Mouse (Mus musculus): ENCODE measurements around the gene Nsg2.
A peak's percentile ranks its signal among the peaks of the same experiment; 100 is the strongest.

The Nsg2 gene

DNA sequence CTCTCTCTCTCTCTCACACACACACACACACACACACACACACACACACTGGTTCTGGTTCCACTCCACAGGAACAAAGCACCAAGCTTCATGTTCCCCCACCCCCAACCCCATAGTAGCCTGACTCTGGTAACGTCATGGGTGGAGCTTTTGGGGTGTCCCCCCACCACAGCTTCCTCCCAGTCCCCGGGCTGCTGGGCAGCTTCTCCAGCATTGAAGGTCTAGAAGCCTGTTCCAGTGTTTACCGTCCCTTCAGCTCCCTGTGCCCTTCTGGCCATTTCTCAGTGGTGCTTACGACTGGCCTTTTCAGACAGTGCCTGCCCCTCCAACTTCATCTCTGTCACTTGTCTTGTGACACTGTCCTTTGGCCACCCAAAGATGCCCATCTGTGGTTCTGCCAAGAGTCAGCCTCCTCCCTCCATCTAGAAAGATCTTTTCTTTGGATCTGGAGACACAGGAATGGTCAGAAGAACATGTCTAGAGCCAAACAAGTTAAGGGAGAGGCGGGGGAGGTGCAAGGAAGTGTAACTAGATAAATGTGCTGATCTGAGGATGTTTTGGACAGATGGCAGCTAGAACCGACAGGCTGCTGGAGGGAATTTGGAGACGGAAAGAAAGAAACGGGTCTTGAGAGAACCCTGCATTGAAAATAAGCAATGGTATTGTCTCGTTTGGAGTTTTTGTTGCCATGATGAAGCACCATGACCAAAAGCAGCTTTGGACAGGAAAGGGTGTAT, 11.8 kb downstream of the Nsg2 start:
- DNase-seq (ENCODE audit: extremely low spot score) = no peak

DNA sequence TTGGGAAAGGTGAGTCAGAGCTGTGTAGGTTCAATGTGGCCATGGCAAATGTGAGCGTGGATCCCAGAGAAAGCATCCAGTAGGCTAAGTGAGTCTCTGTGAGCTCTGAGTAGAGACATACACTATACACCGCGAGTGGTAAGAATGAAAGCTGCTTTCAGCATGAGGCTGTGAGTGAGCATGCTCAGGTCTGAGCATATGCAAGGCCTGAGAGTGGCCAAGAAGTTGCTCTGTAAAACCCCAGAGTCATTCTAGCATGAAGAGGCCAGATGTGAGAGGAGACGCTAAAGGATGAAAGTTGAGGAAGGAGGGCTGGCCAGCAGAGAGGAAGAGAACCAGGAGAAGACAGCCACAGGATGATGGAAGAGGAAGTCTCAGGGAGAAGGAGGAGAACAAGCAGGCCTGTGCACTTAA, 12.8 kb downstream of the Nsg2 start:
- no peak for DNase-seq (ENCODE audit: extremely low spot score)

DNA sequence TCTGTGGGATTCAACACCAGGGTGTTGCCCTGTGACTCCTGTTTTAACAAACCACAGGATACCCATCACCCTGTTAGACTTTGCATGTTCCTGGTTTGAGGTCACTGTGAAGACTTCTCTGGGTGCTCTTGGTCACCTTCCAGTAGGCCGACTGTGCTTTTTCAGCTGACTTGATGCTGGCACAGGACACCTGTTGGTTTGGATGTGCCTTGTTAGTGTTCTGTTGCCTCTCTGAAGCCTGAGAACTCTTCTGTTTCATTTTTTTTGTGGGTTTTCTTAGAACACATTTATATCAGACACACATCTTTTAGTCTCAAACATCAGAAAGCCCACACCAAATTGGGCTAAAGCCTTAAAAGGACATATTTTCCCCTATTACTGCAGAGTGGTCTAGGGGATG, 13.3 kb downstream of the Nsg2 start:
- DNase-seq (ENCODE audit: extremely low spot score) = no peak

DNA sequence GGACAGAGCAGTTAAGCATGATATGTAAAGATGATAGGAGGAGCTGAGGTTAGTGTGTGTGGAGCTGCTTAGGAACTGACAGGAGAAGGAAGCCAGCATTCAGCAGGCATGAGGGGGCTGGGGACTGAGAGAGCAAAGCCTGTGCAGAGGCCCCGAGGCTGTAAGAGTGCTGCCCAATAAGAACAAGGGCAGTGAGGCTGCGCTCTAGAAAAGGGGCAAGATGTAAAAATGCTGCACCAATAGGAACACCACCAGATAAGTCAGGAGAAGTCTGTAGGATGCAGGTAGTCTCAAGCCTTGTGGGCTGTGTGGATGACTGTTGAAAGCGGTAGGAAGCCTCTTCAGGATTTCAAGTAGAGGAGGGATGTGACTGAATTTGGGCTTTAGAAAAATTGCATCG, 17.9 kb downstream of the Nsg2 start:
- no peak for DNase-seq (ENCODE audit: extremely low spot score)

DNA sequence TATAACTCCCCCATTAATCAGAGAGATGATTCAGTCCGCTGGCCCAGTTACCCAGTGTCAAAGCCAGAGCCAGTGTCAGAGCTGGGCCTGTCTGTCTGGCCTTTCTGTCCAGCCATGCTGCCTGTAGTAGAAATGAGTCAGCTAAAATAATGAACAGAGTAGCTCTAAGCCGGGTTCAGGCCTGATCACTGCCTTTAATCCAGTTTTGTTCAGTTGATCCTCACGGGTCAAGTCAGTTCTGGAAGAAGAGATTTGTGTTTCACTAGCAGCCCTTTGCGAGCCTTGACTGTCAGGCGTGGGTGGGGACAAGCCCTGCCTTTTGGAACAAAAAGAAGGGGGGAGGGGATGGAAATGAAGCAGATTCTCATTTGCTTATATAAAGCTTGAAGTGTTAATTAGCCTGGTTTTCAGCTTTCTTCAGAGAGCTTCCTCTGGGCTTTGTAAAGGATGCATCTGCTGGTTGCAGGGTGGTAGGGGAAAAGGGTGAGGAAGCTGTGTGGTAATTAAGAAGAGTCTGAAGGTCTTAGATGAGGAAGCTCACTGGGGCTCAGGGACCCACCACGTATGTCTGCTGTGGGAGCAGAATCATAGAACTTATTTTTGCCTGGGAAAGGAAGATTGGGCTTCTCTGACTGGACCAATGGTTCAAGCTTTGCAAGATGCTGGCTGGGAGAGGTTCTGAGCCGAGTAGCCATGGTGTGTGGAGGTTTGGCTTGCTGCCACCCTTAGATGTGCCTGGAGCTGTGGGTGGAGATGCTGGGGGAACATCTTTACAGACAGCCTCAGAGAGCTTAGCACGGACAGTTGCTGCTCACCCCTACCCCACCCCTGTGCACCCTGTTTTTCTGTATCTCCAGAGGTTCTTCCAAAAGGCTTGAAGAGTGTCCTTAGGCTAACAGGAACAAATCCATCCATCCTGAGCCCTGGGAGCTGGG, 20.0 kb downstream of the Nsg2 start:
- DNase-seq (ENCODE audit: extremely low spot score) = peak; percentile 13

DNA sequence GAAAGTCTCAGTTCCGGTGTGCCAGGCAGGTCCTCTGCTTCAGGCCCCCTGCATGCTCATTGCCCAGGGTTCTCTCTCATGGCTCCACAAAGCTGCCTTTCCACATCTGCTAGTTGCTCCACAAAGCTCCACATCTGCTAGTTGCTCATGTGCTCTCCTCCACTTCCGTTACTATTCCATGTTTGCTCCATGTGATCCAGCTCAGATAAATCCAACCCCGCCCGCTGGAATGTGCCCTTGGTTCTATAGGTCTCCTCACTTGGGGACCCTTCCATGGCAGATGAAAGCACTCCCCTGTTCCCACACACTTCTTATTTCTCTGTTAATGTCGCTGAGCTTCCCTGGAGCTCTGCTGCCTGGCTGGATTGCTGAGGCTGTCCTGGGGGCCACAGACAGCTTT, 26.4 kb downstream of the Nsg2 start:
- DNase-seq (ENCODE audit: extremely low spot score) = no peak

DNA sequence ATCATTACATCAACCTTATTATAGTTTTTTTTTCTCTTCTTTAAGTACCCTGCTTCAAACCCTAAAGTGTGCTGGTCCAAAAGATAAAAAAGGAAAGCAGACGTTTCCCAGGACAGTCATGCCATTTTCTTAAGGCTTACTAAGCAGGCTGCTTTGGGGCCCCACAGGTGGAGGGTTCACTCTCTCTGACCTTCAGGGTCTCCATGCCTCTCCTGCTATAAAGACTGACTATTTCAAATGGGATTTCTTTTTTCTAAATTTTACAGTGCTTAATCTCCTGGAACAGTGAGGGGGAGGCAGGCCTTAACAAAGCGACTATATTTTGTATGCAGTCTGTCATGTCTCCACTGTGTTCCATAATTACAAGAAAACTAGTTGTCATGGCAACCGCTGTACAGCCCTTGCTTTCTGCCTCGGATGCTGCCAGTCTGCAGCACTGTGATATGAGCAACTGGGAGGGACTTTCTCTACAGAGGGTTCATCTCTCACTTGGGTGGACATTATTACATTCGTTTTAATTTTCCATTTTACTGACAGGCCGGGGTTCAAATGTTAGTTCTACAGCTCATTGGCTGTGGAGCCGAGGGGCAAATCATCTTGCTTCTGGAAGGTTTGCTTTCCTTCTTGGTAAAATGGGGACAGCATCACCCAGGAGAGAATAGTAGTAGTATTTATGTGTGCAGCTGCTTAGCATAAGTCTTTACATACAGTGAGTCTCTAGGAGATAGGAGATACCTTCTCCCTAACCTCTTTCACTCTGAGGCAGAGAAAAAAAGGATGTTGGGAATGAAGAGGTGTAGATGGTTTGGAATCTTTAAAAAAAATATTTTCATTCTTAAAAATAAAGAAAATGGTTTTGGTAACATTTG, 27.4 kb downstream of the Nsg2 start:
- no peak for DNase-seq (ENCODE audit: extremely low spot score)

DNA sequence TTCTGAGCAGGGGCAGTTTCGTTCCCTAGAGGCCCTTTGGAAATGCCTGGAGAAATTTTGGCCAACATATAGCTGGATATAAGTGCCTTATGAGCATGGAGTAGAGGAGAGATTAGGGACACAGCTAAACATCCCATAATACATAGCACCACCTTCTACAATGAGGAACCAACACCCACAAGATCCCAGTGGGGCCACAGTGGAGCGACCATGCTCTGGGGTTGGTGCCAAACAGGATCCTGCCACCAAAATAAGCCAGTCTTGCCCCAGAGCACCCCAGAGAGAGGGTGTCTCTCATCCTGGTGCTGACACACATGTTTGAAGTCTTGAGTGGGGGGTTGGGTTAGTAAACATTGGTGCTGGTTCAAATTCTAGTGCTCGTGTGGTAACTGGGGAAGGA, 28.3 kb downstream of the Nsg2 start:
- DNase-seq (ENCODE audit: extremely low spot score) = no peak

DNA sequence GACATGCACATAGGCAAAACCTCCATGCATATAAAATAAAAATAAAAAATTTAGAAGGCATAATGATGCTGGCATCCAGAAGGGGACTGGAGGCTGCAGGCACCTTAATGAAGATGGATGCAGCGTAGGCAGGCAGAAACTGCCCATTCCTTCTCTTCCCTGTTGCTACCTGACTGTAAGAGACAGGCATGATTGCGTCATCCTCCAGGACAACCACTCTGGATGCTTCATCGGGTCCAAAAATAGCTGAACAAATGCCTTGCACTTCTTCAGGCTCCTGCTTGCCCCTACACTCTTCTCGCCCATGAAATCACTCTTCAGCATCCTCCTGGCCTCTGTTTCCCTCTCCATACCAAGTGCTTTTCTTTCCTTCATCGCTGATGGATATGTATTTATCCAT, 29.1 kb downstream of the Nsg2 start:
- no peak for DNase-seq (ENCODE audit: extremely low spot score)

DNA sequence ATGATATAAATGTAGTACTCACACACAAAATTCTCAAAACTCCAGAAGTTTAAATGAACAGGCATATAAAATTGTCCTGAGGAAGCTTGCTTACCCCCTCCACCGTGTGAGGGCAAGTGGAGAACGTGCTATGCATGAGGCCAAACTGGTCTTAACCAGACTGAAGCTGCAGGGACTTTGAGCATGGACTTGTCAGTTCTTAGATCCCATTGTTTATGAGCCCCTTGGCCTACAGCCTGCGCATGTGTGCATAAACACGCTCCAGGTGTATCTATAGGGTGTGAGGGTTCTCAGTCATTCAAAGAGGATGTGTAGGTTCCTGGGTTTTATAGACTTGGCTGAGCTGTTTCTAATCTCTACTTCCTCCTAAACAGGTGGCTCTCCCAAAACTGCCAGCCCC, 31.1 kb downstream of the Nsg2 start:
- DNase-seq (ENCODE audit: extremely low spot score) = no peak

DNA sequence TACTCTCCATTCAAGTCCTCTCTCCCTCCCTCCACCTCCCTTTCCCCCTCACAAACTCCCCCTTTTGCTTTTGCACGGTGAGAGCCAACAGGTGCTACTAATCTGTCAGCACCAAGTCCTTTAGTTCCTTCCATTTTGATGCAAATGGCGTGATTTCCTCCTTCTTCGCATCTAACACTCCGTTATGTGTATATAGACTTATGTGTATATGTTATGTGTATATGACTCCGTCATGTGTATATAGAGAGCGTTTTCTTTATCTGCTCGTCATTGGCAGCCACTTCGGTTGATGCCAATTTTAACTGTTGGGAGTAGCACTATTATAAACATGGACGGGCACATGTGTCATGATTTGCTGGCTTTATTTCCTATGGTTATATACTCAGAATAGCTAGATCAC, 31.8 kb downstream of the Nsg2 start:
- DNase-seq (ENCODE audit: extremely low spot score) = no peak

DNA sequence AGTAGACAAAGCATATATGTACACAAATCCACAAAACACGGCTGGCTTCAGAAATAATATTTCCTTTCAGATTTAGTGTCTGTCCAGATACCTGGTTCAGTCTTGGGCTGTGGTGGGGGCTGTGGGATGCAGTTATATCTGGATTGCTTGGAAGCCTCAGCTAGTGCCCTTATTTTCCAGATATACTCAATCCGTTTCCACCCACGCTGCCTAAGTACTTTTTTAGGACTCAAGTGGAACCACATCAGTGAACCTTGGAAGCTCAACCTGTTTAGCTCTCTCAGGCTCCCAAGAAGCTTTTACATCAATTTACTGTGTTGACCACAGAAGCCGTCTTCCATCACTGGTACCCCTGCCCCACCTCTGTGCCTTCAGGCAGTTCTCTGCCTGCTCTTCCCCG, 35.6 kb downstream of the Nsg2 start:
- no peak for DNase-seq (ENCODE audit: extremely low spot score)

DNA sequence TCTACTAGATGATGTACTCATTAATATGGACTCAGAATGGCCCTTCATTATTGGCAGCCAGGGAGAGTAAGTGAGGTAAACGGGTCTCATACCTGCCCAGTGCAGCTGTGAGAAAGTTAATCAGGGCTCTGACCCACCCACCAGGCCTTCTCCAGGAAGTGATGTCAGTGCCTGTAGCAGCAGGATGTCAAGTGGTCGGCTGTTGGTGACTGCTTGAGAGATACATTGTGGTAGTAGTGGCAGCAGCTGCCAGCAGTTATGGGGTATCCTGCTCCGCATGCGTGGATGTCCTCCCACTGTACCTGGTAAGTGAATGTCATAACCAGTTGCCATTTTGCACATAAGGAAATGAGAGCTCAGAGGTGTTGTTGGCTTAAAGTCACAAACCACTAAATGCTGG, 39.4 kb downstream of the Nsg2 start:
- no peak for DNase-seq (ENCODE audit: extremely low spot score)

DNA sequence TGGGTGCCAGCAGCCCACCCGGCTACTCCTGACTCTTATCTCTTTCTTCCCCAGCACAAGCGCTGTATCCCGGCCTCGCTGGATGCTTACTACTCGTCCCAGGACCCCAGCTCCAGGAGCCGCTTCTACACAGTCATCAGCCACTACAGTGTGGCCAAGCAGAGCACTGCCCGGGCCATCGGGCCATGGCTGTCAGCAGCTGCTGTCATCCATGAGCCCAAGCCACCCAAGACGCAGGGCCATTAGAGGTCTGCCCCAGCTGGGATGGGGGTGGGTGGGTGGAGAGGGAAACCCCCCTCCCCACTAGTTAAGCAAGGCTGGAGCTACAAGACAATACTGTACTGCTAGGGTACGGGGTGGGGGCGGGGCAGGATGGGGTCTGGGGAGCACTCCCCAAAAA, 57.1 kb downstream of the Nsg2 start:
- DNase-seq (ENCODE audit: extremely low spot score) = no peak

DNA sequence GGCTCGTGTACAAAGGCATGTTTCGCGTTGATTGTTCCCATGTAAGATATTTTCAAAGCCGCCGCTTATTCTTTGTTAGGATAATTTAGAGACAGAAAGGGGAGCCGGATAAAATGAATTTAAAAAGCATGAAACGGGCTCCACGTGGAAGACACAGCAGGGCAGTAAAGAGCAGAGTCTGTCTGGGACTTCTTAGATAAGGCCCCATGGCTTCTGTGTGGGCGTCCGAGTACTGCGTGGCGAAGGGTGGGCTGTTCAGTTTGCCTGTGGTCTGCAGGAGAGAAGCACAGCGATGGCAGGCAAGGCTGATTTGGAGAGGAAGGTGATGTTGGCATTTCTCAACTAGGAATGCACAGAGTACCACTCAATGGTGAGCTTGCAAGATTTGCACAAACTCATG, 57.6 kb downstream of the Nsg2 start:
- DNase-seq (ENCODE audit: extremely low spot score) = no peak

DNA sequence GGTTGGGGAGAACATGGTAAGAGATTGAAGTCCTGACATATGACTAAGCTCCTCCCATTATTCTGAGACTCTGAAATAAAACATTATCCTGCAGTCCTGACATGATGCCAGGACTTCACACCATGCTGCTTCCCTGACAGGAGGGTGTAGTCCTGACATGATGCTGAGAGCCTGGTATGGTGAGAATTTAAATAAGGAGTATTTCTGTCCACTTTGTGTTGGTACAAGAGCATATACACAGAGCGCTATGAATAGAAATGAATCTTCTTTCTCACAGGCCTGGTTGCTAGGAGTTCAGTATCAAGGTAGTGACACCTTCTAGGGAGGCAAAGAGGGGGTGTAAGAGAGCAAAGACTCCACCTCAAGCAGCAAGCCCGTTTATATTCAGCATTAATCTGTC, 60.8 kb downstream of the Nsg2 start:
- DNase-seq (ENCODE audit: extremely low spot score) = no peak

DNA sequence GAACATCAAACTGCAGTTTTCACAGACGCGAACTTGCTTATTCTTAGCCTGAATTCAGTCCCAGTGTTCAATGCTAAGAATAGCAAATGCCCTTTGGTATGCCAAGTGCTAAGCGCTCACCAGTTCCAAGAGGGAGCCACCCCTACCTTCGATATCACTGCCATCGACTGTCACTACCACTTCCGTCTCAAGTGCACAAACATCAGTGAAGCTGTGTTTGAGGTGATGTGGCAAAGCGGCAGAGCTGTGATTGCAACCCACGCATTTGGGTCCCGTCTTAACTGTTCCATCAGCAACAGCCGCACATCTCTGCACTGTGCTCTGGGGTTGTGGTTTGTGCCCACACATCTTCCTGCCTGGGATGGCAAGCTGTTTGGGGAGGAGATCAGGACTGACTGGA, 61.6 kb downstream of the Nsg2 start:
- DNase-seq (ENCODE audit: extremely low spot score) = no peak

DNA sequence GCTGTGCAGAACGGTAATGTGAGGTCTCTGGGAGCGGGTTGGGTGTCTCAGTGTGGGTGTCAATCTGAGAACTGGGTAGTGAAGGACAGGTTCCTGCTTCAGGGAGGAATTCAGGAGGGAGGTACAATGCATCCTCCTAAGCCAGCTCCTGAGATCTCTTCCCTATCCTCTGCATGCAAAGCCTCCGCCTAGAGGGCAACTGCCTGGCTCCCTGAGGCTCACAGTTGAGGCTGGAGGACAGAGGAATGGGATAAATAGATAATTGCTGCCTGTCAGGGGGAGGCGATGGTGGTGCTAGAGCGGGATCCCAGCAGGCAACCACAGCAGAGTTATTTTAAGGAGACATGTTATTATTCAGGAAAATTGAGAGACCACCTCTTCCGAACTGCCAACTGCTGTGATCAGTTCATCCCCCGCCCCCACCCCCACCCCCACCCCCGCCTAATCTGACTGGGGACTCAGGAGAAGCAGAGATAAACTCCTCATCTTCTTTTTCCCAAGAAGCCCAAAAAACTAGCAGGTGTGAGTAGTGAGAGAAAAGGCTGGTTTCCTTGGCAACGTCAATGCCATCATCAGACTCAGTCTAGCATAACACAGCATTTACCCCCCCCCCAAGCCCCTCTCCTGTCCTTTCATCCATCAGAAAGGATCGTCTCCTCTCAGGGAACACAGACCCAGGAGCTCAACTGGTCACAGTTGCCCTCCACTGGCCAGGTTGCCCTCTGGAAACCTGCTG, 63.7 kb downstream of the Nsg2 start:
- DNase-seq (ENCODE audit: extremely low spot score) = peak; percentile 22

DNA sequence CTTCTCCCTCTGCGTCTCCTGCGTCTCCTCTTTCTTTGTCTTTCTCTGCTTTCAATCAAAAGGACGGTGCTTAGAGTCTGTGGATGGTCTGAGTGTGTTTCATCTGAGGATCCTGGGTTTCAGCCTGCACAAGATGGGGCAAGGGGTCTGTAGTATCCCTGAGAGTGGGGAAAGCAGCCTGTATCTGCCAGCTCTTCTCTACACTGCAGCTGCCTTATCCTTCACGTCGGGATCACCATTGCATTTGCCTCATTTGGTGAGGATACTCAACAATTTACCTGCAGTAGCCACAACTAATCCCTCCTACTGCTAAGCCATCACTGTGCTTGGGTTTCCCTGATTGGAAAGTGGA, 64.2 kb downstream of the Nsg2 start:
- DNase-seq (ENCODE audit: extremely low spot score) = no peak

DNA sequence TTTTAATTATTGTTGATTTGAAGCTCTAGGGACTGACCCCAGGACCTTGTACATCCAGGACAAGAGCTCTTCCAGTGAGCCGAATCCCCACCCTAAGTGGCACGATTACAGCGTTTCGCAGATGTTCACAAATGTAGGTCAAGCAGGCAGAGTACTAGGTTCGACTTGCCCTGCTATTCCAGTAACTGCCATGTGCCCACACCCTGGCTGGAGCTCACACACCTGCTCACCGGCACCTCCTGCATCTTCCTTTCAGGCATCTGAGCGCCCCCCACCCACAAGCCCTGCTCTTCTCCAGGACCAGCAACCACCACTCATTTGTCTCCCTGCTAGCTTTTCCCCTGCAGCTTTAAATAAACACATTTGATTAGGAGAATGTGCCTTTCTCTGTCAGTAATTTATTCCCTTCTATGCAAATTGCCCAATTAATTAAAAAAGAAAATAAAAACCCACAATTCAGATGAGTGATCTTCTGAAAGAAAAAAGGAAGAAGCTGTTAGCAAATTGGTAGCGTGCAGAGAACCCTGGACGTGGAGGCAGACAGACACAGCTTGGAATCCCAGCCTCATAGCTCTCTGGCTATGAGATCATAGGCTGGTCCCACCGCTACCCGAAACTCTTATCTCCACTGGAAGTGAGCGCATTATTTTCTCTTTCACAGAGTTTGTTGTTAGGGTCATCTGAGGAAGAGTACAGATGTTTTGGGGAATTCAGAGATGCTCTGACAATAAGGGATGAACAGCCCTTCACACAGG, 68.7 kb downstream of the Nsg2 start:
- DNase-seq (ENCODE audit: extremely low spot score) = no peak

DNA sequence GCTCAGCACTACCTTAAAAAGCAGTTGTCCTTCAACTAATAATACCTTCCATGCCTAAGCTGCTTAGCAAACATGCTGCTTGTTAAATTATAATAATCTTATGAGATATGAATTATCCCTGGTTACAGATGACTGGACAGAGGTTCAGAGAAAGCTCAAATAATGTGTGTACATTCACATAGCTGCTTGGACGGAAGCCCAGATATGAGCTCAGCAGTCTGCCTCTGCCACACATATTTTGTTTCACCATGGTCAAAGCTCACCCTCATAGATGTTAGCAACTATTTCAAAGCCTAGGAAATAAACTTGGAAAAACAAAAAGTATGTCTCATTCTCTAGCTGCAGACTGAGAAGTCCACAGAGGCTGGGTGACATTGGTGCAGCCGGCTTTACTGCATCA, 74.9 kb downstream of the Nsg2 start:
- no peak for DNase-seq (ENCODE audit: extremely low spot score)
